Mouse (Mus musculus) c-Kit-positive CD71-positive TER-119-negative erythroid progenitor cells, embryonic 14.5 days (primary cell): ENCODE results near the gene Meltf.
"Not testable (repeated sequence)": the region's sequence is repeated elsewhere in the genome, so short reads cannot be mapped to it uniquely, and the experiment has no call there.

Experiments
- DNase-seq: peaks from one replicate; pipeline ENCODE4 v3.0.0-alpha.2; 2013; ENCODE audit warnings: low read depth

Gene Meltf

GRCm38 (mm10) chr16:31933751-31934549 lies 55.3 kb downstream of the Meltf start, which contains the start of gene Pigz:
Gene Pigz, plus strand, starts transcription at chr16:31933851.
- no peak for DNase-seq

GRCm38 (mm10) chr16:31934550-31935010 lies 56.0 kb downstream of the Meltf start:
- no peak for DNase-seq

DNA sequence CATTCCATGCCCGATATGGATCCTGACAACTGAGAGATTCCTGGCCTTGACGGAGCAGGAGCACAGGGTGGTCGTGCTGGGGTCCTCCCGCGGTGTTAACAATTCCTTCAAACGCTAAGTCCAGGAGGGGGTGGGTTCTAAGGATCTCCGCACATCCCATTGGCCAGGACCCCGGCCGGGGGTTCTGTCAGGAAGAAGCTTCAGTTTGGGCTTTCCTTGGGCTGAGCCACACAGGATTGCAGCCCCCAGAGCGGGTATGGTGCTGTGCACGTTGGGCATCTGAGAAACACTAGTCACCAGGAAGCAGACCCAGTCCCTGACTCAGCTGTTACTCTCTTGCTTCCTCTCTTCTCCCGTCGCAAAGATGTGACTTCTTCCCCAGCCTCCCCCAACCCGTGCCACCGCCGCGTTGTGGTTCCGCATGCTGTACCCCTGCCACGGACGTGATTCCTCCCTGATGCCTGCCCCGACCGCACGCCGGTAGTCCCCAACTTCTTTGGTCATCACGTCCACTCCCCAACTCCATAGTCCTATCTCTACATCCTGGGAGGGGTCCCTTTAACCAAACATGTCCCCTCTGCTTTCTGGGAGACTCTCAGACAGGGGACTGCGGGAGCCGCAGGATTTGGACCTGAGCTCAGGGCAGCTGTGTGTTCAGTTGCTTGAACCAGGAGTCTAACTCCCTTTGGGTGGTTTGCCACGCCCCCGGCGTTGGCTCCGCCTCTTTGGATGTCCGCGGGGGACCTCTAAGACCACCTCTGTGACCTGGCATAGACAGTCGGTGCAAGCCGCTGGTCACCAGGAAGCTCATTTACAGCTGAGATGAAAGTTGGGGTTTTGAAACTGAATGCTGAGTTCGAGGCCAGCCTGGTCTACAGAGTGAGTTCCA lies 56.7 kb downstream of the Meltf start:
- no peak for DNase-seq

GRCm38 (mm10) chr16:31936568-31936967 lies 58.0 kb downstream of the Meltf start:
- no peak for DNase-seq

DNA sequence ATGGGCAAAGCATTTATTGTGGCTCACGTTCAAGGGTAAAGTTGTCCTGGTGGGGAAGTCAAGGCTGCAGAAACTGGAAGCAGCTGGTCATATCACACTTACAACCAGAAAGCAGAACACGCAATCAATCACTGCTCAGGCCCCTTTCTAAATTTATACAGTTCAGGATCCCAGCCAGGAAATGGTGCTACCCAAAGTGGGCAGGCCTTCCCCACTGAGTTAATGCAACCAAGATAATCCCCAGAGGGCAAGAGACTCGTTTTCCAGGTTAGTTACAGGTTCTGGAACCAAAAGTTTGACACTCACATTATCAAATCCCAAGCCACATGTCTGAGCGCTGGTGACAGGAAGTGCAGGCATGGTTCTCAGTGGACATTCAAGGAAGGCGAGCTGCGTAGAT lies 60.2 kb downstream of the Meltf start:
- no peak for DNase-seq

DNA sequence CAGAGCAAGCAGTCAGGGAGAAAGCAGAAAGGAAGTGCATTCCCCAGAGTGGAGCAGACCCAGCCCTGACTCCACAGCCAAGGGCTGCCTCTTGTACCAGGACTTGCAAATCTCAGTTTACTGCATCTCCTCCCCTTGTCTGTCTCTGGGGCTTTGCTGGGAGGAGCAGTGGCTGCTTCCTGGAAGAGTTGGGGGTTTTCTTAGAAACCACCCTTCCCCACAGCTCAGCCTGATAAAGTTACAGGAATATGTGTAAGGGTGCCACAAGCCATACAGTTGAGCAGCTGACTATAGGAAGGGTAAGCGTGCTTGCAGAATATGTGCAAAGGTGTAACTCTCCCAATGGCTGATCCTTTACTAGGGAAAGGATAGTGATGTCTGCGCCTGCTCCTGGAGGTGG lies 62.0 kb downstream of the Meltf start:
- DNase-seq = peak; percentile 56

DNA sequence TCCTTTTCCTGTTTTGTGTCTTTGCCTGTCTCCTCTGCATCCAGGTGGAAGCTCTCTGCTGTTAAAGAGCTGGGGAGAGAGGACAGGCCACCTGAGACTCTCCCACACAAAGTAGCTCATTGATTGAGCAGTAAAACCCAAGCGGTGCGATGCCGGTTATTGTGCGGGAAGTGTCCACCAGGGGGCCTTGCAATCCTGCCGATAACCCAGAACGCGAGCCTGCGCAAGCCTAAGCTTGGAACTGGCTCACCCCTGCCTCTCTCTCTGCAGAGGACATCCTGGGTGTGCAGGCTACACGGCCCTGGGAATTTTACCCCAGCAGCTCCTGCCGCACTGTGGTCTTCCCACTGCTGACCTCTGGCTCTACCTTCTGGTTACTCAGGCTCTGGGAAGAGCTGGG lies 65.4 kb downstream of the Meltf start:
- peak; percentile 64 for DNase-seq

DNA sequence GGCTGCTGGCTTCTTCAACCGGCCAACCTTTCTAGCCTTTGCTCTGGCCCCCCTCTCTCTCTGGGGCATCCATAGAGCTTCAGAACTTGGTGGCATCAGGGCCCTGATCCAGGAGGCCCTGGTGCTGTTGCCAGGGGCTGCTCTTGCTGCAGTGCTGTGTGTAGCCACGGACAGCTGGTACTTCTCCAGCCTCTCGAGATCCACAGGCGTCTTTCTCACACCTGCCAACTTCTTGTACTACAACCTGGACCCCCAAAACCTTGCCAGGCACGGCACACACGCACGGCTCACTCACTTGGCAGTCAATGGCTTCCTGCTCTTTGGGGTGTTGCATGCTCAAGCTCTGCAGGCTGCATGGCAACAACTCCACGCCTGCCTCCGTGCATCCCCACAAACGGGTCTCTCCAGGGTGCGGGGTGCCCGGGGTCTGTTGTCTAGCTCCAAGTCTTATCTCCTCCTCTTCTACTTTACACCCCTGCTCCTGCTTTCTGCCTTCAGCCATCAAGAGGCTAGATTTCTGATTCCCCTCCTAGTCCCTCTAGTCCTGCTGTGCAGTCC lies 66.2 kb downstream of the Meltf start:
- no peak for DNase-seq

- no peak for DNase-seq
Measured at GRCm38 (mm10) chr16:31945372-31945771, 66.8 kb downstream of the Meltf start.

DNA sequence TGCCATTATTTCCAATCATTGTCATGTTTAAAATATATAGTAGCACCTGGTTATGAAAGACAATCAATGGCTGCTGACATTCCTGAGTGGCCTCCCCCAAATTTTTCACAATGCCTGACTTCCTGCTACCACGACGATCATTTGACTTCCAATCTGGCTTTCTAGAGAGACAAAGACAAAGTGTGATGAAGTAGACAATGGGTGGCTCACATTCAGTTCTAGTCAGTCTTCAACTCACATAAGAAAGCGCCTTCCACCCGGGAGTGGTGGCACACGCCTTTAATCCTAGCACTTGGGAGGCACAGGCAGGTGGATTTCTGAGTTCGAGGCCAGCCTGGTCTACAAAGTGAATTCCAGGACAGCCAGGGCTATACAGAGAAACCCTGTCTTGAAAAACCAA lies 67.4 kb downstream of the Meltf start:
- not testable (repeated sequence) for DNase-seq

- DNase-seq = peak; percentile 21
Measured at GRCm38 (mm10) chr16:31947333-31947732, 68.7 kb downstream of the Meltf start.

GRCm38 (mm10) chr16:31947901-31948316 lies 69.3 kb downstream of the Meltf start:
- DNase-seq = peak; percentile 22

DNA sequence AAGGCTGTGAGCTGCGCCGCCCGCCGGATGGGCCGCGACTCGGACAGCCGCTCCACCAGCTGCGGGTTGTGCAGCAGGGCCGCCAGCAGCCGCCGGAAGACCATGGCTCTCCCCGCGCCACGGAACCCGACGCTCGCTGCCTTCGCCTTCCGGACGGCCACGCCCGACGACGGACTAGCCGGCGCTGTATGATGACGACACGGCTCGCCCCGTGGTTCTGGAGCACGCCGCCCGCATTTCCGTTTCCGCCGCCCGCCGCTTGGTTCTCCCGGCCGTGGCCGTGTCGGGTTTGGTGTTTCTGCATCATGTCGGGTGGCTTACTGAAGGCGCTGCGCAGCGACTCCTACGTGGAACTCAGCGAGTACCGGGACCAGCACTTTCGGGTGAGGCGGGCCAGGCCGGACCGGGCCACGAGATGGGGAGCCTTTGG lies 69.8 kb downstream of the Meltf start, which contains the start of the genes 0610012G03Rik and Ncbp2:
TSS of gene 0610012G03Rik (minus strand) at position 150 of the 430 bp plus-strand sequence.
TSS of gene Ncbp2 (plus strand) at position 169 of the 430 bp plus-strand sequence.
- DNase-seq = peak; percentile 90
